Mouse (Mus musculus) testis, adult 2 months (tissue): ENCODE data around the gene Plk5.

Source experiments
- CTCF ChIP-seq: fragments of 200-500 bp; IDR thresholded peaks from 2 replicates; pipeline ENCODE4 v1.5.1; 2012; ENCODE audit warnings: low read depth, mild to moderate bottlenecking, inconsistent platforms, low read length, moderate library complexity; ENCODE audit not compliant: control insufficient read depth, insufficient read depth, insufficient replicate concordance
- POLR2A ChIP-seq: fragments of 200-500 bp; IDR thresholded peaks from 2 replicates; pipeline ENCODE4 v1.6.1; 2012; ENCODE audit warnings: low read depth, mild to moderate bottlenecking, inconsistent platforms, low read length, moderate library complexity; ENCODE audit not compliant: control insufficient read depth

DNA sequence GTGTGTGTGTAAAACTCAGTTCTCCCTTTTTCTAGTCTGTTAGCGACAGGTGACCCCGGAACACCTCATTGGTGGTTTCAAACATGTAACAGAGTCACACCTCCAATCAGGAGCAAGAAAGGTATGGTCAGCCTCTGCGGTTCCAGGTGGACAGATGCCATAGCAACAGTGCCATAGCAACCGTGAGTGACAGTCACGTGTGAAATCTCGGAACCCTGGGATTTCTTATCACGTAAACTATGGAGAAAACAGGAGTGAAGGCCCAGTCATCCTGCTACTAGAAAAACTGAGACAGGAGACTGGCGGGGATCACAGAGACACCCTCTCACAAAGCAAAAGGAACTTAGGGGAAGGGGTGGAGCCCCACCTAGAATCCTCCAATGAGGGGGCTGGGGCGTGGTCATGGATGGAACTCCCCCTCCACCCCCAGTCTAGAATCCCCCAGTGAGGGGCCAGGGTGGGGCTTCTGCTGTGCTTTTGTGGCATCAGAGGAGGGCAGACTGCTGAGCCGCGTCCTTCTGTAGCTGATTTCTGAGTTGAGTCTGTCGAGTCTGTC, 15.2 kb downstream of the Plk5 start:
- TF ChIP-seq CTCF (no peak), POLR2A (no peak)
